Mouse (Mus musculus): ENCODE measurements at regions not wholly inside any gene's neighbourhood (a gene's known extent, or its start where the extent isn't known, plus 50 kb on each side); places are given as distances from the start of the nearest gene placed in this dataset.

GRCm38 (mm10) chr16:49278478-49278877 lies 221.2 kb downstream of the Myh15 start:
- Histone ChIP-seq H3K36me3 (ENCODE audit: insufficient read depth) (no peaks in the 10 kb centered on the region), H3K4me2 (ENCODE audit: low read depth) (no peak overlapping the region), H3K9me3 (ENCODE audit: low read length) (no peaks in the 10 kb centered on the region), H3K27me3 (ENCODE audit: insufficient read depth, low read length) (no peaks in the 10 kb centered on the region), H3K9ac (no peak overlapping the region), H3K27ac (ENCODE audit: low read depth, low read length) (no peak overlapping the region), H3K4me1 (ENCODE audit: insufficient read depth) (no peaks in the 10 kb centered on the region), H3K4me3 (ENCODE audit: low read depth, low read length) (no peak overlapping the region)
- WGBS: 4% methylated on average over 2 of the region's 2 CpGs
- DNase-seq (peak; percentile 84), ATAC-seq (peak; percentile 78; the same call in 1 of the 2 replicates)
- TF ChIP-seq CTCF (IDR thresholded peaks at IDR 0.05; ENCODE audit: low read depth): peak; percentile 78

GRCm38 (mm10) chr16:49288096-49288714 lies 230.9 kb downstream of the Myh15 start:
- peak; percentile 74 for ATAC-seq

GRCm38 (mm10) chr16:49289200-49290079 lies 232.2 kb downstream of the Myh15 start:
- DNase-seq (peak; percentile 17), ATAC-seq (peak; percentile 18; the same call in 1 of the 2 replicates)
- Histone ChIP-seq H3K36me3 (ENCODE audit: insufficient read depth) (no peaks in the 10 kb centered on the region), H3K4me1 (ENCODE audit: insufficient read depth) (no peaks in the 10 kb centered on the region), H3K4me3 (ENCODE audit: low read depth, low read length) (no peak overlapping the region), H3K27me3 (ENCODE audit: insufficient read depth, low read length) (no peaks in the 10 kb centered on the region), H3K27ac (ENCODE audit: low read depth, low read length) (no peak overlapping the region), H3K4me2 (ENCODE audit: low read depth) (no peak overlapping the region), H3K9me3 (ENCODE audit: low read length) (no peaks in the 10 kb centered on the region), H3K9ac (no peak overlapping the region)
- TF ChIP-seq CTCF (IDR thresholded peaks at IDR 0.05; ENCODE audit: low read depth): no peak
- WGBS: 78% methylated on average over 10 of the region's 10 CpGs

More at GRCm38 (mm10) chr16:49288096-49288714, 230.9 kb downstream of the Myh15 start:
- Histone ChIP-seq H3K27me3 (ENCODE audit: insufficient read depth, low read length) (no peaks in the 10 kb centered on the region), H3K4me1 (ENCODE audit: insufficient read depth) (no peaks in the 10 kb centered on the region), H3K9ac (no peak overlapping the region), H3K4me3 (ENCODE audit: low read depth, low read length) (no peak overlapping the region), H3K9me3 (ENCODE audit: low read length) (no peaks in the 10 kb centered on the region), H3K4me2 (ENCODE audit: low read depth) (no peak overlapping the region), H3K27ac (ENCODE audit: low read depth, low read length) (no peak overlapping the region), H3K36me3 (ENCODE audit: insufficient read depth) (no peaks in the 10 kb centered on the region)
- WGBS: 22% methylated on average over 4 of the region's 4 CpGs
- no peak for TF ChIP-seq CTCF (IDR thresholded peaks at IDR 0.05; ENCODE audit: low read depth)
- DNase-seq: peak; percentile 66

GRCm38 (mm10) chr16:49303612-49304307 lies 246.5 kb downstream of the Myh15 start:
- no peaks in the 10 kb centered on the region for H3K27me3 ChIP-seq (ENCODE audit: insufficient read depth, low read length)
- no peak for DNase-seq

GRCm38 (mm10) chr16:49304354-49304753 lies 247.1 kb downstream of the Myh15 start:
- 62% methylated on average over 2 of the region's 2 CpGs for WGBS
- Histone ChIP-seq H3K36me3 (ENCODE audit: insufficient read depth) (no peaks in the 10 kb centered on the region), H3K4me1 (ENCODE audit: insufficient read depth) (no peaks in the 10 kb centered on the region), H3K9ac (no peak overlapping the region), H3K9me3 (ENCODE audit: low read length) (no peaks in the 10 kb centered on the region), H3K4me3 (ENCODE audit: low read depth, low read length) (no peak overlapping the region), H3K27me3 (ENCODE audit: insufficient read depth, low read length) (no peaks in the 10 kb centered on the region), H3K4me2 (ENCODE audit: low read depth) (no peak overlapping the region), H3K27ac (ENCODE audit: low read depth, low read length) (no peak overlapping the region)
- TF ChIP-seq CTCF (IDR thresholded peaks at IDR 0.05; ENCODE audit: low read depth): no peak
- no peak for DNase-seq
- no peak for ATAC-seq

More at GRCm38 (mm10) chr16:49303612-49304307, 246.5 kb downstream of the Myh15 start:
- H3K9me3 ChIP-seq (ENCODE audit: low read length): no peaks in the 10 kb centered on the region
- H3K4me1 ChIP-seq (ENCODE audit: insufficient read depth): no peaks in the 10 kb centered on the region
- H3K9ac ChIP-seq: no peak overlapping the region
- no peak overlapping the region for H3K4me2 ChIP-seq (ENCODE audit: low read depth)
- no peaks in the 10 kb centered on the region for H3K36me3 ChIP-seq (ENCODE audit: insufficient read depth)
- H3K27ac ChIP-seq (ENCODE audit: low read depth, low read length): no peak overlapping the region
- 54% methylated on average over 6 of the region's 6 CpGs for WGBS
- H3K4me3 ChIP-seq (ENCODE audit: low read depth, low read length): no peak overlapping the region
- ATAC-seq: peak; percentile 29; the same call in 1 of the 2 replicates
- no peak for TF ChIP-seq CTCF (IDR thresholded peaks at IDR 0.05; ENCODE audit: low read depth)

GRCm38 (mm10) chr16:49317061-49317460 lies 259.8 kb downstream of the Myh15 start:
- DNase-seq (peak; percentile 56), ATAC-seq (no peak; the same call in 1 of the 2 replicates)
- H3K9ac ChIP-seq: no peak overlapping the region
- H3K4me1 ChIP-seq (ENCODE audit: insufficient read depth): no peaks in the 10 kb centered on the region
- H3K4me2 ChIP-seq (ENCODE audit: low read depth): no peak overlapping the region
- no peak for TF ChIP-seq CTCF (IDR thresholded peaks at IDR 0.05; ENCODE audit: low read depth)
- no peaks in the 10 kb centered on the region for H3K27me3 ChIP-seq (ENCODE audit: insufficient read depth, low read length)
- no peak overlapping the region for H3K27ac ChIP-seq (ENCODE audit: low read depth, low read length)
- no peak overlapping the region for H3K4me3 ChIP-seq (ENCODE audit: low read depth, low read length)
- H3K36me3 ChIP-seq (ENCODE audit: insufficient read depth): no peaks in the 10 kb centered on the region
- H3K9me3 ChIP-seq (ENCODE audit: low read length): no peaks in the 10 kb centered on the region
- WGBS: 54% methylated on average over 2 of the region's 2 CpGs

Data from forebrain, postnatal 0 days (tissue).